Mouse (Mus musculus): Measurements from ENCODE around the gene Tubb4a. TPM values are rescaled to one million over a fixed set of nuclear protein-coding genes. Genes with fewer than 3 reads are reported as not detected.
A peak's percentile ranks its signal among the peaks of the same experiment; 100 is the strongest.

The Tubb4a gene
- polyA plus RNA-seq, 1 experiment from 2014 or later, result 29.4 TPM

GRCm38 (mm10) chr17:57116801-57117200, 29.2 kb upstream of the Tubb4a start:
- ATAC-seq (replicated peaks; ENCODE audit: low FRiP score), result no peak
- no peak overlapping the region for H3K27ac ChIP-seq
- no peak overlapping the region for H3K9ac ChIP-seq
- H3K36me3 ChIP-seq, result no peaks in the 10 kb centered on the region
- no peaks in the 10 kb centered on the region for H3K9me3 ChIP-seq (replicated peaks)
- peaks cover 5% of the 10 kb centered on the region for H3K4me1 ChIP-seq
- H3K27me3 ChIP-seq, result 0 out of 2 replicates have a peak, but pooled peaks cover 6% of the 10 kb centered on the region
- WGBS, result 77% methylated on average over 2 of the region's 2 CpGs
- no peak overlapping the region for H3K4me3 ChIP-seq (replicated peaks)
- H3K4me2 ChIP-seq, result no peak overlapping the region

DNA sequence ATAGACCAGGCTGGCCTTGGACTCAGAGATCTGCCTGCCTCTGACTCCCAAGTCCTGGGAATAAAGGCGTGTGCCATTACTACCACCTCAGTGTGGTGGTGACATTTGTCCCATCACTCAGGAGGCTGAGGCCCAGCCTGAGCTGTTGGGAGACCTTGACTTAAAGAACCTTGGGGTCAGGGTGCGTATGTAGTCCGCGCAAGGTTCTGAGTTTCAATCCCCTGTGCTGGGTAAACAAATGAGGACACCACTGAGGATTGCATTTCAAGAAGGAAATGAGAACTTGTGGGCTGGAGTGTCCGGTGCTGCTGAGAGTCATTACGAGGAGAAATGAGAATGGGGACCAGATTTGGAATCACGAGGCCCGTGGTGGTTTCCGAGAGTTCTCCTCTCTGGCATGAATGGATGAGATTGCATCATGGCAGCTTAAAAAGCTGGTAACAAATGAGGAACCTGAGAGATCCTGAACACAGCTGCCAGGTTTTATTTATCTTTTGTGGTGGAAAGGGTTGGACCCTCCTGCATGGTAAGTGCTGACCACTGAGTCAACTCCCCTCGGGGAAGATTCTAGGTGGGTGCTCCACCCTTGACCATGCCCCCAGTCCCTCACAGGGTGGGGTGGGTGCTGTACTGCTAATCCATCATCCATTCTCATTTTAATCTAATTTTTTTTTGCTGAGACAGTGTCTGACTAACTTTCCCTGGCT, 25.3 kb upstream of the Tubb4a start:
- 73% methylated on average over 10 of the region's 10 CpGs for whole genome bisulfite sequencing
- Histone ChIP-seq H3K27ac (no peak overlapping the region), H3K27me3 (0 out of 2 replicates have a peak, but pooled peaks cover 6% of the 10 kb centered on the region), H3K9ac (no peak overlapping the region), H3K4me2 (no peak overlapping the region), H3K9me3 (replicated peaks) (no peaks in the 10 kb centered on the region), H3K4me1 (no peaks in the 10 kb centered on the region), H3K4me3 (replicated peaks) (no peak overlapping the region), H3K36me3 (no peaks in the 10 kb centered on the region)
- ATAC-seq (replicated peaks; ENCODE audit: low FRiP score), result no peak

- 93% methylated on average over 1 of the region's 1 CpGs for WGBS
- ATAC-seq (replicated peaks; ENCODE audit: low FRiP score), result no peak
- Histone ChIP-seq H3K4me2 (no peak overlapping the region), H3K27me3 (no peaks in the 10 kb centered on the region), H3K4me3 (replicated peaks) (no peak overlapping the region), H3K36me3 (no peaks in the 10 kb centered on the region), H3K9ac (no peak overlapping the region), H3K27ac (no peak overlapping the region), H3K9me3 (replicated peaks) (no peaks in the 10 kb centered on the region), H3K4me1 (peaks cover 15% of the 10 kb centered on the region)
Observed at GRCm38 (mm10) chr17:57110005-57110404, 22.4 kb upstream of the Tubb4a start.

DNA sequence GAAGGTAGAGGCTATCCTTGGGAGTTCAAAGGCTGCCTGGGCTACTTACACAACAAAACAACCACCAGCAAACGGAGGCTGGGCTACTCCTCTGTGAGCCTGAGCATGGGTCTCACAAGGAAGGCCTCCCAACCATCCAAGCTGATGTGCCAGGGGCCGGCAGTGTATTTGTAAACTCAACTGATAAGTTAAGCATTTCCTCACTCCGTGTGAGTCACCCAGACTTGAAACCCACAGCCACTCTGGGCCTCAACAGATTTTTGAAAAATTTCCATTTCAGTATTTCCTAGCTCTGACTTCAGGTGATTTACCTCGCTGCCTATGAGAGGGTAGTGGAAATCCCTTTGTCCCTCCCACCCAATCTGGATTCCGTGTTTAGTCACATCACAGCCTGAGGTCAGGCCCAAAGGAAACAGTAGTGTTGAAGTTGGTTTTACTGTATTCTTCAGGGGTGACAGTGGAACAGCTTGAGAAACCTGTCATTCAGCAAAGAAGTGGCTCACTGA, 21.1 kb upstream of the Tubb4a start:
- Histone ChIP-seq H3K27ac (no peak overlapping the region), H3K9me3 (replicated peaks) (no peaks in the 10 kb centered on the region), H3K9ac (no peak overlapping the region), H3K27me3 (no peaks in the 10 kb centered on the region), H3K36me3 (no peaks in the 10 kb centered on the region), H3K4me1 (peaks cover 27% of the 10 kb centered on the region), H3K4me3 (replicated peaks) (no peak overlapping the region), H3K4me2 (no peak overlapping the region)
- WGBS, result 50% methylated on average over 5 of the region's 5 CpGs
- ATAC-seq (replicated peaks; ENCODE audit: low FRiP score), result no peak

DNA sequence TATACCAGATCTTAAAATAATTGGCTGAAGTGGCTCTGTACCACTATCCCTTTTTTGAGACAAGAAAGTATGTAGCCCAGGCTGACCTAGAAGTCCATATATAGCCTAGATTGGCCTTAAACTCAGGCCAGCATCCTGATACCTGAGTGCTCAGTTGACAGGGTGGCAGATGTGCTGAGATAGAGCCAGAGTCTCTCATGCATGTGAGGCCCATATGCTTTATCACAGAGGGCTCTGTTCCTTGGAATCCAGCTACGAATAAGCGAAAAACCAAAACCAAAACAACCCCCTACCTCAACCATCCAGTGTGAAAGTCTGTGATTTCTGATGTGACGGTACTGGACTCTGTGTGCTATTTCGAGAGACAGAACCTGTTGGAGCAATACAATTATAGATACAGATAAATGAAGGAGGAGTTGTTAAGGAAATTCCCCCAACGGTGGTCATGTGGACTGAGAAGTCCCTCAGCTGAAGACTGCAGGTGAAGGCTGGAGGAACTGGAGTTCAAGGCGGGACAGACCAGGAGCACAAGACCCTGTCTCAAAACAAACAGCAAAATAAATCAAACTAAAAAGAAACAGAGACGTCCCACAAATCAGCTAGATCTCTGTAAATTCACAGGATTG, 20.6 kb upstream of the Tubb4a start:
- Histone ChIP-seq H3K9ac (no peak overlapping the region), H3K27me3 (no peaks in the 10 kb centered on the region), H3K4me1 (peaks cover 29% of the 10 kb centered on the region), H3K36me3 (no peaks in the 10 kb centered on the region), H3K9me3 (replicated peaks) (no peaks in the 10 kb centered on the region), H3K4me3 (replicated peaks) (no peak overlapping the region), H3K4me2 (no peak overlapping the region), H3K27ac (no peak overlapping the region)
- WGBS, result 77% methylated on average over 7 of the region's 7 CpGs
- no peak for ATAC-seq (replicated peaks; ENCODE audit: low FRiP score)

DNA sequence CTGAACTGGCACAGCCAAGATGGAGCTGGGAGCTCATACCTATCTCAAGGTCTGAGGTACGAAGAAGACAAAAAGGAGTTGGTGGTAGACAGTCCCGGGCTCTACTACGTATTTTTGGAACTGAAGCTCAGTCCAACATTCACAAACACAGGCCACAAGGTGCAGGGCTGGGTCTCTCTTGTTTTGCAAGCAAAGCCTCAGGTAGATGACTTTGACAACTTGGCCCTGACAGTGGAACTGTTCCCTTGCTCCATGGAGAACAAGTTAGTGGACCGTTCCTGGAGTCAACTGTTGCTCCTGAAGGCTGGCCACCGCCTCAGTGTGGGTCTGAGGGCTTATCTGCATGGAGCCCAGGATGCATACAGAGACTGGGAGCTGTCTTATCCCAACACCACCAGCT, 19.5 kb upstream of the Tubb4a start:
- no peaks in the 10 kb centered on the region for H3K36me3 ChIP-seq
- WGBS, result 94% methylated on average over 5 of the region's 5 CpGs

DNA sequence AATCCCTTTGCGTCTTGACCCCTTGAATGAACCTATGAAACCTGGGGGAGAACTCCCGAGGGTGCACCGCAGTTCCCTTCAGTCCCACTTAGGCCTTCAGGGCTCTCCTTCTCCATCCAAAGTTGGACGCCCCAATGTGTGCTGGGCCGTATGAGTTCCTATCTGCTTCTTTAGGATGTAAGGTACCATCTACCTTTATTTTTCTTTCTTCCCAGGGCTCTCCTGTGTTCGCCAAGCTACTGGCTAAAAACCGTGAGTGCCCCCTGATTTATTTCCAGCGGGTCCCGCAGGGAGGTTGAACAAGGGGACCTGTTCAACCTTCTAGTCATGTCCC, 18.4 kb upstream of the Tubb4a start:
- H3K27ac ChIP-seq, result no peak overlapping the region
- 8% methylated on average over 9 of the region's 9 CpGs for WGBS
- H3K9me3 ChIP-seq (replicated peaks), result no peaks in the 10 kb centered on the region
- peak overlapping the region; percentile 86 for H3K4me2 ChIP-seq
- H3K4me1 ChIP-seq, result peaks cover 29% of the 10 kb centered on the region
- no peaks in the 10 kb centered on the region for H3K27me3 ChIP-seq
- peak overlapping the region; percentile 64 for H3K4me3 ChIP-seq (replicated peaks)
- no peaks in the 10 kb centered on the region for H3K36me3 ChIP-seq
- ATAC-seq (replicated peaks; ENCODE audit: low FRiP score), result no peak
- peak overlapping the region; percentile 70; the same call in 1 of the 2 replicates for H3K9ac ChIP-seq

More for the DNA sequence above, 19.5 kb upstream of the Tubb4a start:
- Histone ChIP-seq H3K9me3 (replicated peaks) (no peaks in the 10 kb centered on the region), H3K27ac (no peak overlapping the region), H3K9ac (no peak overlapping the region), H3K4me3 (replicated peaks) (no peak overlapping the region; the same call in 1 of the 2 replicates), H3K27me3 (no peaks in the 10 kb centered on the region), H3K4me2 (0 out of 2 replicates have a peak overlapping the region, but pooled peaks have one; percentile 3), H3K4me1 (peaks cover 29% of the 10 kb centered on the region)
- ATAC-seq (replicated peaks; ENCODE audit: low FRiP score), result no peak

DNA sequence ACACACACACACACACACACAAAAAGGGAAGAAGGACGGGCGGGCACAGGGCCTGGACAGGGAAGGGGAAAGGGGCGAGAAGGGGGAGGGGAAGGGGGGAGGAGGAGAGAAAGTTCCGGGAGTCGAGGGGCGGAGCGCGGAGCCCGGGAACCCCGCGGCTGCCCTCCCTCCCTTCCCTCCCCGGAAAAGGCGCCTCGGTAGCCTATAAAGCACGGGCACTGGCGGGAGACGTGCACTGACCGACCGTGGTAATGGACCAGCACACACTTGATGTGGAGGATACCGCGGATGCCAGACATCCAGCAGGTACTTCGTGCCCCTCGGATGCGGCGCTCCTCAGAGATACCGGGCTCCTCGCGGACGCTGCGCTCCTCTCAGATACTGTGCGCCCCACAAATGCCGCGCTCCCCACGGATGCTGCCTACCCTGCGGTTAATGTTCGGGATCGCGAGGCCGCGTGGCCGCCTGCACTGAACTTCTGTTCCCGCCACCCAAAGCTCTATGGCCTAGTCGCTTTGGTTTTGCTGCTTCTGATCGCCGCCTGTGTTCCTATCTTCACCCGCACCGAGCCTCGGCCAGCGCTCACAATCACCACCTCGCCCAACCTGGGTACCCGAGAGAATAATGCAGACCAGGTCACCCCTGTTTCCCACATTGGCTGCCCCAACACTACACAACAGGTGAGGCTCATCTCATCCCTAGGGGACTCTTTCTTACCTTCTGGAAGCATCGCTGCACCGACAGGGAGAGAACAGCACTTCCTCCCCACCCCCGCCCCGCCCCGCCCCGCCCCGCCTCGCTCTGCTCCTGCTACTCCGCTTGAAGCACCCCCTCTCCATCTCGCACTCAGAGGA, 17.8 kb upstream of the Tubb4a start, which contains the start of gene Tnfsf9:
Gene Tnfsf9 (plus strand): TSS at position 145 of the 854 bp plus-strand sequence.
- peak within 1 kb of the TSS; percentile 86 for H3K4me2 ChIP-seq
- H3K27ac ChIP-seq, result peak within 1 kb of the TSS; percentile 82
- ATAC-seq (replicated peaks; ENCODE audit: low FRiP score), result peak; percentile 90
- WGBS, result under 1% methylated on average over 55 of the region's 61 CpGs
- H3K4me3 ChIP-seq (replicated peaks), result peak within 1 kb of the TSS; percentile 64
- no peaks in the 10 kb centered on the region for H3K9me3 ChIP-seq (replicated peaks)
- peaks cover 29% of the 10 kb centered on the region for H3K4me1 ChIP-seq
- H3K36me3 ChIP-seq, result no peaks in the 10 kb centered on the region
- H3K27me3 ChIP-seq, result no peaks in the 10 kb centered on the region
- H3K9ac ChIP-seq, result peak within 1 kb of the TSS; percentile 70

GRCm38 (mm10) chr17:57104496-57104895, 16.9 kb upstream of the Tubb4a start:
- Histone ChIP-seq H3K4me3 (replicated peaks) (peak overlapping the region; percentile 64), H3K9me3 (replicated peaks) (no peaks in the 10 kb centered on the region), H3K4me2 (peak overlapping the region; percentile 86), H3K36me3 (no peaks in the 10 kb centered on the region), H3K9ac (peak overlapping the region; percentile 70; the same call in 1 of the 2 replicates), H3K27me3 (no peaks in the 10 kb centered on the region), H3K4me1 (peaks cover 29% of the 10 kb centered on the region), H3K27ac (peak overlapping the region; percentile 67; the same call in 1 of the 2 replicates)
- 44% methylated on average over 4 of the region's 4 CpGs for WGBS
- ATAC-seq (replicated peaks; ENCODE audit: low FRiP score), result peak; percentile 2; the same call in 1 of the 2 replicates

DNA sequence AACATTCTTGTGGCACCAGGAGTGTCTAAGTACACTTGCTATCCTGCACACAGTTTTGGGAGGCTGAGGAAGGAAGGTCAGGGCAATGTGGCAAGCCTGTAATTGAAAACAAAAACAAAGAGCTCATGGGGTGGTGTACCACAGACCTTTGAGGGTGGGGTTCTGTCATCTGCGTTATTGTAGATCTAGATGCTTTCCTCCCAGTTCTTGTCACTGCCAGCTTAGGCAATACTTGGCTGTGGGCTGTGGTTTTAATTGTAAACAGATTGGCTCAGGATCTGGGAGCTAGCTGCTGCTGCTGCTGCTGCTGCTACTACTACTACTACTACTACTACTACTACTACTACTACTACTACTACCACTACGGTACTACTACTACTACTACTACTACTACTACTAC, 14.7 kb upstream of the Tubb4a start:
- Histone ChIP-seq H3K27me3 (no peaks in the 10 kb centered on the region), H3K4me1 (peaks cover 28% of the 10 kb centered on the region), H3K9ac (no peak overlapping the region), H3K36me3 (no peaks in the 10 kb centered on the region), H3K9me3 (replicated peaks) (no peaks in the 10 kb centered on the region), H3K4me3 (replicated peaks) (no peak overlapping the region), H3K27ac (no peak overlapping the region), H3K4me2 (no peak overlapping the region)
- 70% methylated on average over 2 of the region's 2 CpGs for WGBS
- ATAC-seq (replicated peaks; ENCODE audit: low FRiP score), result no peak

DNA sequence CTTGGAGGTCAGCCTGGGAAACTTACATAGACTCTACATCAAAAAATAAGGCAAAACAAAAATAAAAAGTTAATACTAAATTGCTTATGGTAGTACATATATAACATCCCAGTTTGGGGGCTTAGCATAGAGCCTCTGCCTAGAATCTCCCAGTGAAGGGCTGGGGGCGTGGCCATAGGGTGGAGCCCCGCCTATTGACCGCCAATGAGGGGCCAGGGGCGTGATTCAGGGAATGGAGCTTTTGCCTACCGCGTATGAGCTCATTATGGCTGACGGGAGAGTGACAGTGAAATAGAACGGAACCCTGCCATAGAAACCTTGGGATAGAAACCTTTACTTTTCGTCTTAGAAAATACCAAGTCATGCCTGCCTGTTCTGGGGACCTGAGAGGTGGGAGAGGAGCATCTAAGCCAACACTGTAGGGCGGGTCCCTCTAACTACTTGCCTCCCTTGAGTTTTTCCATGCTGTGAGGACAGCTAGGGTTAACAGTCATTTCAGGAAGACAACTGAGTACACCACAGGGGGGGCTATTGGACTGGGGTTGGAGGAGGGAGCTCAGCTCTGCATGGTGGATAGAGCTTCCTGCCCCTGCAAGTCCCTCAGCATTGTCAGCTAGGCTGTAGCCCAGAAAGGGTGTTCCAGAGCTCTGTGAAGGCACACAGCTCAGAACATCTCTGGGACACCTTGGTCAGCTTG, 12.2 kb upstream of the Tubb4a start:
- H3K36me3 ChIP-seq, result no peaks in the 10 kb centered on the region
- H3K4me1 ChIP-seq, result peaks cover 27% of the 10 kb centered on the region
- no peak overlapping the region for H3K27ac ChIP-seq
- H3K4me3 ChIP-seq (replicated peaks), result no peak overlapping the region
- H3K27me3 ChIP-seq, result no peaks in the 10 kb centered on the region
- H3K4me2 ChIP-seq, result 0 out of 2 replicates have a peak overlapping the region, but pooled peaks have one; percentile 17
- no peak for ATAC-seq (replicated peaks; ENCODE audit: low FRiP score)
- H3K9me3 ChIP-seq (replicated peaks), result no peaks in the 10 kb centered on the region
- 16% methylated on average over 10 of the region's 10 CpGs for WGBS
- no peak overlapping the region for H3K9ac ChIP-seq
